Mouse (Mus musculus): ENCODE data around the gene Gm35315.
"Not testable (repeated sequence)": the region's sequence is repeated elsewhere in the genome, so short reads cannot be mapped to it uniquely, and the experiment has no call there.

The Gm35315 gene

DNA sequence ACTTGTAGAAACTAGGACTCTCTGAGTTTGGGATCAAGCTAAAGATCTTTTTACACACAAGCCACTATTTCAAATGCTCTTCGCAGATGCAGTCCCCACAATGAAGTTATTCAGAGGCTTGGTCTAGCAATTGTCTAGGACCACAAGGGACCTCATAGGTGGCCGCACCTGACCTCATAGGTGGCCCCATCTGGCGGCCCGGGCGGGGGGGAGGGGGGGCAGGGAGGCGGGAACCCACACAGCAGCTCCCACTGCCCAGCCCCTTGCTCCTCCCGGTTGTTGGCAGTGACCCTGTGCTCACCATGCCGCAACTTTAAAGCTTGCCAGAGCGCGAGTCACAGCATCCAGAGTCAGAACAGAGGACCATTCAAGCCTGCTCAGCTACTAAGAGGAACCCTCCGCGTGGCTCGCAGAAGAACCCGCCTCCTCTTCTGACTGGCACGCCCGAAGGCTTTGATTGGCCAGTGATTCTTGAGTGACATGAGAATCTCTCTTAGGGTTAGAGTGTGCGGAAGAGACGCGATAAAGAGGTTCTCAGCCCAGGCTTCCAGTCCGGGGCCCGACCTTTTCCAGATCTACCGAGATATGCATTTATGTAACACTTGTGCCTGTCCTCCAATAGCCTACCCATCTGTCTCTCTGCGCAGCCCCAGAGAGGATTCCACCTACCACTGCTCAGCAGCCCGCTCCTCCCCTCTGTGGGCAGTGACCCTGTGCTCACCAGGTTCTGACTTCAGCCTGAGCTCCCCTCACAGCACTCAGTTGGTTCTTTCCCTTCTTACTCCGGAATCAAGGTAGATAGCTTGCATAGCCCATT is at the start of gene Gm35315:
Gm35315 (minus strand) TSS at position 391 of the 817 bp plus-strand sequence.
- in situ Hi-C loops (cut with MseI, MboI), result no loop called here

GRCm38 (mm10) chr5:110143007-110143406 is 48.8 kb upstream of the Gm35315 start:
- in situ Hi-C loops (cut with MseI, MboI), result loop anchor here in 1 of 2 experiments (10.0 kb wide), 1 partner anchor 88 kb away; no protein-coding TSS in a partner anchor

- in situ Hi-C loops (cut with MseI, MboI), result loop anchor here in 1 of 2 experiments (10.0 kb wide), 1 partner anchor 88 kb away; no protein-coding TSS in a partner anchor
These were observed 48.1 kb upstream of the Gm35315 start for GRCm38 (mm10) chr5:110142309-110142708.

DNA sequence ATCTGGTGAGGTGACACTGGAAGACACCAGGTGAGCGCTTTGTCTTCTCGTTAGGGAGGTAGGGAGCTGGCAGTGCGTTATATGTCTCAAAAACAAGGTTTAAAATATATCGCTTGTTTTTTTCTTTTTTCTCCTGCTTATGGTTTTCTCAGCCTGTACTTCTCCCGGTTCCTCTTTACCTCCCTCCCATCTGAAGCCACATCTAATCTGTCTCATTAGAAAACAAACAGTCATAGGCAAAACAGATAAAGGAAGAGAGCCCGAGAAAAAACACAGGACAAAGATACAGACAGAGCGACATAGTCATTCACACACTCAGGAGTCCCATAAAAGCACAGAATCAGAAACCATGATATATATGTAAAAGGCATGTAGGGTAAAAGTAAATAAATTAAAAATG is 46.2 kb upstream of the Gm35315 start:
- in situ Hi-C loops (cut with MseI, MboI), result loop anchor here in 1 of 2 experiments (10.0 kb wide), 1 partner anchor 86 kb away; no protein-coding TSS in a partner anchor

DNA sequence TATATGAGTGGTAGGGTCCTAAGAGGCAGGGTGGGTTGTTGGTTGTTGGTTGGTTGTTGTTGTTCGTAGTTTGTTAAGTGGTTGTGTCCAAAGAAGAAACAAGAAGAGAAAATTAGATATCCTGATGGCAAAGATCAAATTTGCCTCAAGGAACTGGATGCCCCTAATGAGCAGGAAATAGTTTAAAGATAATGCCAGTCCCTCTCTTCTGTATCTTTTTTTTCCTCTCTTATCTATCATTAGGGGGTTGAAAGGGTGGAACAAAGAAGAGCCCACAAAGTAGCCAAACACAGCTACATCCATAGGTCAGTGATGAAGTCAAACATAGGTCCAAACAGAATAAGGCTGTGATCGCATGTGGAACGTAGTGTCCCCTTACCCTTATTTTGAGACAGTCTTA is 45.1 kb upstream of the Gm35315 start:
- in situ Hi-C loops (cut with MseI, MboI), result no loop called here

- in situ Hi-C loops (cut with MseI, MboI), result no loop called here
These were observed 43.6 kb upstream of the Gm35315 start for GRCm38 (mm10) chr5:110137816-110138215.

GRCm38 (mm10) chr5:110136087-110136464 is 41.9 kb upstream of the Gm35315 start:
- in situ Hi-C loops (cut with MseI, MboI), result no loop called here

DNA sequence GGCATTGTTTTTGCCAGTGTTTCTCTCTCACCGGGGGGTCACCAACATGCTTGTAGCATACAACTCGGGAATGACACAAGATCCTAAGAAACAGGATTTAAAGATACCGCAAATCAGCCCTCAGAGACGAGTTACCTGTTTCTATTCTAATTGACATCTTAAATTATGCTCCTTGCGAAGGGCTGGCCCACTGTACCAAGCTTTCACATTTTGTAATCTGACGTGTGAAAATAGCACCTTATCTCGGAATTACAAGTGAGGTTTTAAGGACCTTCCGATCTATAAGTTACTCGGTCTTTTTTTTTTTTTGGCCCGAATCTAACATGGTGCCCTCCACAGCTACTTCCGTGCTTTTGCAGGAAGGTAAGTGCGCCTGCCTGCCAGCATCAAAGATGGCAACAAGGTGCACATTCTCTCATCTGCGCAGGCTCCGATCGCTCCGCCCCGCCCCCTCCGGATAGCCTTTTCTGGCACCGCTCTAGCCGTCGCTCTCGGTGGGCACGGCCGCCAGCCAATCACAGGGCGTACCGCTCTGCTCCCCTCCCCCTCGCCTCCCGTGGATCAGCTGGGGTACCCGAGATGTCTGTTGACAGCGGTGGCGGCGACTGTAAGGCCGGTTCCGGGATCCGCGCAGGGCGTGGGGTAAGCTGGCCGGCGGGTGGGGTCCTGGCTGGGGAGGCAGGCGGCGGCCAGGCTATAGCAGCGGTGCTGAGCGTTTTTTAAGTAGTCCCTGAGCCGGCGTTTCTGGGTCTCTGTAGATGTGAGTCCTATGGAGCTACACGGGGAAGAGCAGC is 41.3 kb upstream of the Gm35315 start, which contains the start of gene Chfr:
Chfr (plus strand) TSS at position 550 of the 794 bp plus-strand sequence.
- in situ Hi-C loops (cut with MseI, MboI), result no loop called here

- in situ Hi-C loops (cut with MseI, MboI), result not testable (repeated sequence)
These were observed 28.2 kb upstream of the Gm35315 start for GRCm38 (mm10) chr5:110122380-110122779.

DNA sequence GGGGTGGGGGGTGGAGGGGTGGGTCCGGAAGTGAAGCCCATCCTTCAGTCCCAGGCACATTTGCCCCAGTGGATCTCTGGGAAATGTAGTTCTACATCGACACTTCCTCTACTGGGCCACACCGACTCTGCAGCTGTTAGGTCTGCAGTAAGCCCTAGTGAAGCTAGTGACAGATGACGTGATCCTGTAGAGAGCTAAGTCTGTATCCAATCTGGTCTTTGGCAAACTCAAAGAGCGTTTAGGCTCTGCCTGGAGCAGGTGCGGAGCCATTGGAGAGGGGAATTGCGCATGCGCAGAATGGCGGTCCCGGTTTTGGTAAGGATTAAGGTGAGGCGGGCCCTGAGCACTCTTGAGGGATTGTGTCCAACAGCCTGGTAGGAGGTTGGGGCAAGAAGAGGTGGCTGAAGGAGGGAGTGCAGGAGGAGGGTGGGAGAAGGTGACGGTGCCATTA is 15.8 kb upstream of the Gm35315 start, which contains the start of gene Zfp605:
Zfp605 (plus strand) TSS at position 102 of the 451 bp plus-strand sequence.
- in situ Hi-C loops (cut with MseI, MboI), result no loop called here

GRCm38 (mm10) chr5:110108305-110108628 is 14.0 kb upstream of the Gm35315 start:
- in situ Hi-C loops (cut with MseI, MboI), result no loop called here

DNA sequence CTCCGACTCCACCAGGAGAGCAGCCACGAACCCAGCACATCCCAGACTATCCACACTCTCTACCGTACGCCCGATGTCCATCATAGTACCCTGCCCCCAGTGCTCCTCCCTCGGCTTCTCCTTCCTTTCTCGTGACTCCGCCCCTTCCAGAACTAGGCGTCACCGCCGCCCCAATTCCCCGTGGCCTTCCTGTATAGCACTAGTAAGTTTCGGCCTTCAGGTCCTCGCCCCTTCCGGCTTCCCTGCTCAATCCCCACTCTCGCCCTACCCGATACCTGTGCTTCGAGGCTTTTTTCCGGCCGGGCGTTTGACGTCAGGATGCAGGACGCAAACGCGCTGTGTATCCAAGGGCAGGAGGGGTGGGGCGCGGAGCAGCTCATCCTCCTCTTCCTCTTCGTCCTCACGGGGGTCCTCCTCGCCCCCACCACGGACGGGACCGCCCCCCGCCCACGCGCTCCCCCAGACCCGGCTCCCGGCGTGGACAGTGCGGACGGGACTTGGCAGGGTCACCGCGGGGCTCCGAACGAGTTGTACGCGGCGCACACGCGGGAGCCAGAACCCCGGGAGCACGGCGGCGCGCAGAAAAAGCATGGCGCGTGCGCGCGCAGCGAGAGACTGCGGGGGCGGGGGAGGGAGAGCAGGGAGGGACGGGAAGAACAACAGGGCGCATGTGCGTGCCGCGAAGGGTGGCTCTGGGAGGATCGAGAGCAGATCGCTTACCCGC is 13.5 kb upstream of the Gm35315 start, which contains the start of gene Gtpbp6:
Gtpbp6 (minus strand) TSS at position 617 of the 724 bp plus-strand sequence.
- in situ Hi-C loops (cut with MseI, MboI), result no loop called here

DNA sequence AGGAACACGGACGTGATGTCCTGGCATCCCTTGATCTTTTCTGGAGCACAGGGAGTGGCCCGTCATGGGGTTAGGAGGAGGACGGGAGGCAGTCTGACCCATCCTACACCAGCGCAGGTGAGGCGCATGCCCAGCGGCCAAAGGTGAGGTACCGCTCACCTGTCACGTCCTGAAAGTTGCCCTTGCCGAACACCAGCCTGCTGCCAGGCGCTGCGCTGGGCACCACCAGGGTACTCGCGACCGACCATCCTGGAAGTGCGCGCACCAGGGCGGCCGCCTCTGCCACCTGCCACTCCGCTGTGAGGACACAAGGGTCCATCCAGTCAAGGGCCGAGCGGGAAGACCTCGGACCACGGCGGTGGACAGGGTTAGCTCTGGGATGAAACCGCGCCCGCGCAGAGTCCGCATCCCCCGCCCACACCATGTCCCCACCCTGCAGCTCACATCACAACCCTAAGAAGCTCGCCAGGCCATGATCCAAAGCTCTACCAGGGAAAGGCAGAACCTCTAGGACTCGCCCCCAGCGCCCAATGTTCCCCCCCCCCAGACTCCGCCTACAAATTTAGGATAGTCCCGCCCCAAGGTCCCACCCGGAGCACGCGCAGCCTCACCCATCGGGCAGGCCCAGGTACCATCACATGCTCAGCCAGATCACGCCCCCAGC is 12.8 kb upstream of the Gm35315 start:
- in situ Hi-C loops (cut with MseI, MboI), result no loop called here

DNA sequence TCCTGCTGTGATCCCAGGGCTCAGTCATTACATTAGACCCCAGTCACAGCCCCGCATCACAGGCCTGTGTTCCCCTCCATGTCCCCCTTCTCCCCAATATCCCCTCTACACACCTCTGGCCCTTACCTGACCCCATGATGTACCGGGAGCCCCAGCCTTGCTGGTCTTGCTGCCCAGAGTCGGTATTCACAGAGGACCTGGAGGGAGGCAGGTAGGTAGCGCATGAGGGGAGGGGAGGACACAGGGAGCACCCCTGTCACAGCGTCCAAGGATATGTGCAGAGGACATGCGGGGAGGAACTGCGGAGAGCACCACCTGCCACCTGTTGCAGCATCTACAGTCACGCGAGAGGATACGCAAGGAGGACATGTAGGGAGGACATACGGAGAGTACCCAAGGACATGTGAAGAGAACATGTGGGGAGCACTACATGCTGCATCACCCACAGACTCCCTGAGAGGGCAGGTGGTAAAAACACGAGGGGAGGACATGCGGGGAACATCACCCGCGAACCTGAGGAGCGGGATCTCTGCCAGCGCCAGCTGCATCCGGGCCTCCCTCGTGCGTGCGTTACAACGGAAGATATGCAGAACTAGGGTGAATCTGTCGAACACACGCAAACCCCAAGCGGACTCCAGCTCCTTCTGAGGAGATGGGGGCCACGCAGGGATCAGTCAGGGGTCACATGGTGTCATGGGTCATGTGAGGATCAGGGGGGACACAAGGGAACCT is 12.1 kb upstream of the Gm35315 start:
- in situ Hi-C loops (cut with MseI, MboI), result no loop called here

GRCm38 (mm10) chr5:110104616-110105380 is 10.6 kb upstream of the Gm35315 start:
- in situ Hi-C loops (cut with MseI, MboI), result no loop called here

DNA sequence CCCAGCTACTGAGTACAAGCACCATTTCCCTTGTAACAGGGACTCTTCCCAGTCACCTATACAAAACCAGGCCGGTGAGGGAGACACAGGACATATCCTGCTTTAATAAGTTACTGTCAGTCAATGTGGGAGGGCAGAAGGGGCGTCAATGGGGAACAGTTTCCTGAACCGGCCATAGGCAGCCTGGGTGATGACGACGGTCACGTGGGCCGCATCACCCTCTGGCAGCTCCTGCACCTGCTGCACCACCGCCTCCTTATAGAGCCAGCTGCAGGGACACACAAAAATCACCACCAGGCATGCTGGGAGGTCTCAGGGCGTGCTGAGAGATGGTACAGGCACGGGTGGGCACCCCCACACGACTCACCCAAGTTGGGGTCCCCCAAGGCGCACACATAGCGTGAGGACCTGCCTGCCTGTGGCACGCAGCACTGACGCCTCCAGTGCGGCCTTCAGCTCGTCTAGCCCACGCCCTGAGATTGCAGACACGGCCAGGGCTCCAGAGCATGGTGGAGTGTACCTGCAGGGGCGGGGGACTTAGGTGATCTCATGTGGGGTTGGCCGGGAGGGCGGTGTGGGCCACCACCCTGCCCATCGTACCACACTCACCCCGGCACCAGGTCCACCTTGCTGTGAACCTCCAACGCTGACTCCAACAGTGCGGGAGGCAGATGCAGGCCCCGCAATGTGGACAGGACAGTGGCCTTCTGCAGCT is 9.8 kb upstream of the Gm35315 start:
- in situ Hi-C loops (cut with MseI, MboI), result no loop called here

GRCm38 (mm10) chr5:110102853-110103625 is 8.8 kb upstream of the Gm35315 start:
- in situ Hi-C loops (cut with MseI, MboI), result no loop called here

GRCm38 (mm10) chr5:110102429-110102828 is 8.2 kb upstream of the Gm35315 start:
- in situ Hi-C loops (cut with MseI, MboI), result no loop called here

Measured in mouse trophoblast stem cell (cell line).